ENCODE assay signal across 13 mouse cellular contexts in the genomic region with DNA sequence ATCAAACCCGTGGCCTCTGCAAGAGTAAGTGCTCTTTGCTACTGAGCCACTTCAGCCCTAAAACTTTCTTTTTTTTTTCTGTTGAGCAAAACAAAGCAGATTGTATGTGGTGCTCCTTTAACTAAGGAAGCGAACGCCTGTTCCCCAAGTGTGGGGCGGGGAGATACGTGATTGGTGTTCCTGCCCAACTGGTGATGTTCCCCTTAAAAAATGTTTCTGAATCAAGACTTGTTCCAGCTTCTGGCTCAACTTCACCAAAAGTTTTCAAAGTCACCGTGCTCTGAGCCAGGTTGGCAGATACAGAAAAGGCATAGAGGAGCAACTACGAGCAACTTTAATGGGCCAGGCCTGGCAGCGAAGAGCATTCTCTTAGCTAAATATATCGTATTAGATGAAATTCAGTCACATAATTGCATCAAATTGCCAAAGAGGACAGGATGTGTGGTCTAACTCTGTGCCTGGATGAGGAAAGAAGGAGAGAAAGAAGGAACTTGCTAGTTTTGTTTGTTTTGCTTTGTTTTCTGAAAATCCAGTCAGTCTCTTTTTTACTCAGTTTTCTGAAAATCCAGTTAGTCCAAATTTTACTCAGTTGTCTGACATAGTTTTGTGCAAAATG. TPM values are rescaled to one million over a fixed set of nuclear protein-coding genes. Genes with fewer than 3 reads are reported as not detected.
DNase-seq lines count a peak whose midpoint lies in the region; ATAC-seq lines count a peak whose summit lies in the region.
"Had no signal": no experiment of that assay in that cellular context is flagged by ENCODE, and none has a peak within 500 bp of the region (broad histone marks: within the 10 kb centered on the region; RNA-seq: fewer than 3 reads in every experiment).

No protein-coding gene starts in this region.

- peak; percentile 11 for DNase-seq in embryonic facial prominence, embryonic 11.5 days (ENCODE audit: low spot score)
- DNase-seq in embryonic facial prominence, embryonic 10.5 days (ENCODE audit: low spot score): no peak
- peak; percentile 21 for DNase-seq in lung, postnatal 25 days (ENCODE audit: low spot score)
- DNase-seq in lung, postnatal 14 days: no peak
- DNase-seq in gastrocnemius, postnatal 25 days: peak; percentile 39
- DNase-seq in ovary, postnatal 10 days (ENCODE audit: low spot score): no peak
- no peak for DNase-seq in midbrain, embryonic 14.5 days
- DNase-seq: cerebellum, postnatal 14 days; thymus, postnatal 36 days had no signal

- H3K9ac ChIP-seq in embryonic facial prominence, embryonic 11.5 days (replicated peaks; ENCODE audit: low read length): no peak overlapping the region
- H3K9ac ChIP-seq in midbrain, embryonic 14.5 days (replicated peaks; ENCODE audit: low read length): no peak overlapping the region
- H3K9ac ChIP-seq: hindbrain, embryonic 12.5 days; liver, embryonic 15.5 days had no signal

- no peaks in the 10 kb centered on the region for H3K4me1 ChIP-seq in embryonic facial prominence, embryonic 11.5 days (ENCODE audit: control insufficient read depth, insufficient read depth, low read length)
- peaks cover 20% of the 10 kb centered on the region; the same call in 1 of the 2 replicates for H3K4me1 ChIP-seq in embryonic facial prominence, embryonic 10.5 days
- H3K4me1 ChIP-seq in midbrain, embryonic 14.5 days (ENCODE audit: control insufficient read depth, insufficient read depth, low read length): peaks cover 10% of the 10 kb centered on the region
- H3K4me1 ChIP-seq: liver, embryonic 15.5 days had no signal

- 82% methylated on average over 9 of the region's 9 CpGs for WGBS in embryonic facial prominence, embryonic 11.5 days
- 83% methylated on average over 9 of the region's 9 CpGs for WGBS in embryonic facial prominence, embryonic 10.5 days
- 87% methylated on average over 9 of the region's 9 CpGs for whole genome bisulfite sequencing in midbrain, embryonic 14.5 days

- H3K9me3 ChIP-seq in embryonic facial prominence, embryonic 11.5 days (replicated peaks; ENCODE audit: control insufficient read depth, low read length): no peaks in the 10 kb centered on the region
- no peaks in the 10 kb centered on the region for H3K9me3 ChIP-seq in embryonic facial prominence, embryonic 10.5 days
- H3K9me3 ChIP-seq in midbrain, embryonic 14.5 days (ENCODE audit: control insufficient read depth, low read length): no peaks in the 10 kb centered on the region
- H3K9me3 ChIP-seq: hindbrain, embryonic 12.5 days; liver, embryonic 15.5 days had no signal

- H3K27ac ChIP-seq in embryonic facial prominence, embryonic 11.5 days (replicated peaks; ENCODE audit: low read depth, low read length): no peak overlapping the region
- H3K27ac ChIP-seq in embryonic facial prominence, embryonic 10.5 days (replicated peaks): no peak overlapping the region
- no peak overlapping the region for H3K27ac ChIP-seq in midbrain, embryonic 14.5 days (replicated peaks; ENCODE audit: low read depth, low read length)
- H3K27ac ChIP-seq: heart, adult 2 months; hindbrain, embryonic 12.5 days; liver, embryonic 15.5 days had no signal

- no peak overlapping the region for H3K4me3 ChIP-seq in embryonic facial prominence, embryonic 11.5 days (ENCODE audit: low read depth, low read length)
- H3K4me3 ChIP-seq in embryonic facial prominence, embryonic 10.5 days: no peak overlapping the region
- H3K4me3 ChIP-seq in midbrain, embryonic 14.5 days (replicated peaks; ENCODE audit: low read depth, low read length): no peak overlapping the region
- H3K4me3 ChIP-seq: heart, adult 2 months; hindbrain, embryonic 12.5 days; liver, embryonic 15.5 days; myocyte had no signal

- H3K4me2 ChIP-seq in embryonic facial prominence, embryonic 11.5 days (ENCODE audit: low read depth, low read length): no peak overlapping the region
- no peak overlapping the region for H3K4me2 ChIP-seq in midbrain, embryonic 14.5 days (ENCODE audit: low read length)
- H3K4me2 ChIP-seq: hindbrain, embryonic 12.5 days; liver, embryonic 15.5 days had no signal

- H3K36me3 ChIP-seq in embryonic facial prominence, embryonic 11.5 days (replicated peaks; ENCODE audit: control insufficient read depth, insufficient read depth, low read depth, low read length): no peaks in the 10 kb centered on the region
- H3K36me3 ChIP-seq in embryonic facial prominence, embryonic 10.5 days (replicated peaks): no peaks in the 10 kb centered on the region
- no peaks in the 10 kb centered on the region for H3K36me3 ChIP-seq in midbrain, embryonic 14.5 days (ENCODE audit: control insufficient read depth, insufficient read depth, low read length)
- H3K36me3 ChIP-seq: hindbrain, embryonic 12.5 days; liver, embryonic 15.5 days had no signal

- ATAC-seq in embryonic facial prominence, embryonic 11.5 days (replicated peaks; ENCODE audit: insufficient number of reproducible peaks, low FRiP score, low TSS enrichment, low read depth): no peak
- no peak for ATAC-seq in midbrain, embryonic 14.5 days (ENCODE audit: low FRiP score, low TSS enrichment)

- no peaks in the 10 kb centered on the region for H3K27me3 ChIP-seq in embryonic facial prominence, embryonic 11.5 days (ENCODE audit: control insufficient read depth, insufficient read depth, low read length)
- no peaks in the 10 kb centered on the region for H3K27me3 ChIP-seq in embryonic facial prominence, embryonic 10.5 days (replicated peaks; ENCODE audit: low read depth, poor library complexity, severe bottlenecking)
- no peaks in the 10 kb centered on the region for H3K27me3 ChIP-seq in midbrain, embryonic 14.5 days (ENCODE audit: control insufficient read depth, insufficient read depth, low read length)
- H3K27me3 ChIP-seq: hindbrain, embryonic 12.5 days; liver, embryonic 15.5 days had no signal

RNA-seq across cellular contexts. Expression of a gene that starts 17.1 kb away (rescaled TPM):
- 329 and 330 TPM in 2 replicates for polyA plus RNA-seq in embryonic facial prominence, embryonic 11.5 days (2014; fragmentation: Nextera tagmentation; extraction: Ambion mirVana)
- 246 and 273 TPM in 2 replicates for polyA plus RNA-seq in embryonic facial prominence, embryonic 10.5 days (2016; fragmentation: Nextera tagmentation; extraction: Ambion mirVana)
- 100 to 1,000 TPM; 347 to 361 TPM for total RNA-seq in gastrocnemius, postnatal 25 days (2021)
- 370 and 406 TPM in 2 replicates for polyA plus RNA-seq in midbrain, embryonic 14.5 days (2014; fragmentation: Nextera tagmentation; extraction: Ambion mirVana)

RNA-seq across cellular contexts. Expression of a gene that starts 53.5 kb away (rescaled TPM):
- polyA plus RNA-seq in embryonic facial prominence, embryonic 11.5 days (2014; fragmentation: Nextera tagmentation; extraction: Ambion mirVana): 32.2 and 32.7 TPM in 2 replicates
- 9.4 and 10.7 TPM in 2 replicates for polyA plus RNA-seq in embryonic facial prominence, embryonic 10.5 days (2016; fragmentation: Nextera tagmentation; extraction: Ambion mirVana)
- 1 to 10 TPM; 6.0 TPM for total RNA-seq in gastrocnemius, postnatal 25 days (2021)
- polyA plus RNA-seq in midbrain, embryonic 14.5 days (2014; fragmentation: Nextera tagmentation; extraction: Ambion mirVana): 5.2 and 7.7 TPM in 2 replicates

Comparison
In these comparisons a context has a peak if more than half of its experiments do, and no peak if none do; other contexts are left out.
1. DNase-seq: peak in embryonic facial prominence, embryonic 11.5 days (single experiment), lung, postnatal 25 days (single experiment) and gastrocnemius, postnatal 25 days (single experiment); none in embryonic facial prominence, embryonic 10.5 days (single experiment), lung, postnatal 14 days (single experiment), ovary, postnatal 10 days (single experiment) and midbrain, embryonic 14.5 days (single experiment).